Mouse (Mus musculus) stomach, postnatal 0 days (tissue): Measurements from ENCODE around the gene Ppara.

Source experiments
- CTCF ChIP-seq: IDR thresholded peaks from 2 replicates; pipeline ENCODE4 v1.5.1; 2016; ENCODE audit warnings: antibody characterized with exemption, low read depth, mild to moderate bottlenecking, moderate library complexity
- EP300 ChIP-seq: optimal IDR thresholded peaks from 2 replicates; pipeline ENCODE3; 2016; ENCODE audit warnings: antibody characterized with exemption

DNA sequence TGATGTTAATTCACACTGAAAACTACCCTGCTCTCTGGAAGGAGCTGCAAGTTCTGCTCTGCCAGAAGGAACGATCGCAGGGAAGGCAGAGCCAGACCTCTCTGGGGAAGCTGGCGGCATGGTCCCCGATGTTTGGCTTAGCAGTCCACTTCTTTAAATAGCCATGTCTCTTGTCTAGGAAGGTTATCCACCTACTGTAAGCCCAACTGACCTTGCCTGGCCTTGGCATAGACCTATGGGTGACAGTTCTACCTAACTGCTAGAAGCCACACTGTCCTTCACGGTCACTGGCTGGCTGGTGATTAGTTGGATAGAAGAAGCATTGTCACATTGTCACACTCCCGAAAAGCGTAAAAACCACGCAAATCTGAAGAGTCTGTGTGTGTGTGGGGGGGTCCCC lies 63.9 kb downstream of the Ppara start:
- TF ChIP-seq CTCF (no peak), EP300 (no peak)
